Mouse (Mus musculus) kidney, adult 2 months (tissue): Measurements from ENCODE around the gene Slc39a10.

Experiments used
- CTCF ChIP-seq: fragments of 200-500 bp; conservative IDR thresholded peaks from 2 replicates; pipeline ENCODE4 v1.5.1; 2011; ENCODE audit warnings: low read depth, mild to moderate bottlenecking, control low read depth, low read length, moderate library complexity, mixed read lengths; ENCODE audit not compliant: insufficient read depth, insufficient read length
- POLR2A ChIP-seq: fragments of 200-500 bp; IDR thresholded peaks from one replicate; pipeline ENCODE4 v1.6.1; 2011; ENCODE audit warnings: low read depth, low read length, control low read depth

- TF ChIP-seq POLR2A, result no peak
- no peak for TF ChIP-seq CTCF
Measured at GRCm38 (mm10) chr1:46869788-46870187, 22.9 kb downstream of the Slc39a10 start.
